Mouse (Mus musculus) liver, embryonic 14.5 days (tissue): ENCODE results near the gene Hmcn1.

Experiments used
- CTCF ChIP-seq: IDR thresholded peaks from 2 replicates; pipeline ENCODE4 v1.5.1; 2016; ENCODE audit warnings: antibody characterized with exemption, low read depth, control low read depth
- EP300 ChIP-seq: IDR thresholded peaks from 2 replicates; pipeline ENCODE4 v1.6.1; 2016; ENCODE audit warnings: antibody characterized with exemption, low read depth

GRCm38 (mm10) chr1:150593614-150594013, 399.6 kb downstream of the Hmcn1 start:
- TF ChIP-seq CTCF (no peak), EP300 (no peak)
